Mouse (Mus musculus) midbrain, embryonic 12.5 days (tissue): ENCODE data around the gene Asb6. TPM values are rescaled to one million over a fixed set of nuclear protein-coding genes. Genes with fewer than 3 reads are reported as not detected.

ENCODE experiments used
- ATAC-seq: fragments of 200-750 bp; cut with Nextera tagmentation; 2 replicates; pipeline ENCODE4 v1.8.0; 2017; ENCODE audit warnings: low read depth, moderate TSS enrichment, moderate library complexity; ENCODE audit not compliant: low FRiP score
- H3K27ac ChIP-seq: fragments of 300-500 bp; sonication (generic); replicated peaks from 2 replicates; pipeline ENCODE4 v1.5.1; 2016; ENCODE audit warnings: mild to moderate bottlenecking
- H3K27me3 ChIP-seq: fragments of 300-500 bp; sonication (generic); 2 replicates; pipeline ENCODE4 v1.6.1; 2016; ENCODE audit warnings: mild to moderate bottlenecking
- H3K36me3 ChIP-seq: fragments of 300-500 bp; sonication (generic); 2 replicates; pipeline ENCODE4 v1.6.1; 2016
- H3K4me1 ChIP-seq: fragments of 300-500 bp; sonication (generic); 2 replicates; pipeline ENCODE4 v1.6.1; 2016
- H3K4me2 ChIP-seq: fragments of 300-500 bp; sonication (generic); replicated peaks from 2 replicates; pipeline ENCODE4 v1.6.1; 2016; ENCODE audit warnings: mild to moderate bottlenecking, moderate library complexity
- H3K4me3 ChIP-seq: fragments of 300-500 bp; sonication (generic); 2 replicates; pipeline ENCODE4 v1.5.1; 2016; ENCODE audit warnings: mild to moderate bottlenecking
- H3K9ac ChIP-seq: fragments of 300-500 bp; sonication (generic); replicated peaks from 2 replicates; pipeline ENCODE4 v1.6.1; 2016; ENCODE audit warnings: mild to moderate bottlenecking, moderate library complexity
- H3K9me3 ChIP-seq: fragments of 300-500 bp; sonication (generic); 2 replicates; pipeline ENCODE4 v1.6.1; 2016; ENCODE audit warnings: mild to moderate bottlenecking
- WGBS: fragments of 180-500 bp; shearing (Covaris S2); methylation state at CpG from one replicate; pipeline ENCODE4 v1.1.7; 2016; 5-methylcytosine and 5-hydroxymethylcytosine counted together
- polyA plus RNA-seq: library from polyadenylated mRNA; unstranded; fragments of >200 nt; fragmentation: Nextera tagmentation; extraction: Ambion mirVana; gene quantifications from 2 replicates; pipeline ENCODE4 v1.2.1, GENCODE M21; 2016

The Asb6 gene
- polyA plus RNA-seq, 1 experiment from 2014 or later, result 41.0 TPM

DNA sequence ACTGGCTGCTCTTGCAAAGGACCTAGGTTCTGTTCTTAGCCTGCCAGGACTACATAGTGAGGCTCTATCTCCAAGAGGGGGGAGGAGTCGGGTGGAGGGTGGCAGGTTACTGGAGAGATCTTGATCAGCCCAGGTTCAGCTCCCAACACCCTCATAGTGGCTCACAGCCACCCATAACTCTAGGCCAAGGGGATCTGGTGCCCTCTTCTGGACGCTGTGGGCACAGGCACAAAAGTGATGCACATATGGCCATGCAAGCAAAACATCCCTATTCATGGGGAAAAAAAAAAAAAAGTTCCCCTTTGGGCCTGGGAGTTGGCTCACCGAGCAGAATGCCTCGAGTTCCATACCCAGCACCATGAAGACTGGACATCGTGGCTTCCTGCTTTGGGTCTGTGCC is 818 bp downstream of the Asb6 start:
- Histone ChIP-seq H3K4me1 (peaks cover 16% of the 10 kb centered on the region), H3K4me2 (no peak overlapping the region), H3K9ac (no peak overlapping the region), H3K27me3 (no peaks in the 10 kb centered on the region), H3K9me3 (no peaks in the 10 kb centered on the region), H3K36me3 (peaks cover 22% of the 10 kb centered on the region), H3K27ac (no peak overlapping the region), H3K4me3 (no peak overlapping the region)
- no peak for ATAC-seq
- WGBS, result 39% methylated on average over 5 of the region's 5 CpGs

- H3K9ac ChIP-seq, result peak overlapping the region; percentile 88
- no peaks in the 10 kb centered on the region for H3K9me3 ChIP-seq
- H3K4me3 ChIP-seq, result peak overlapping the region; percentile 73
- WGBS, result under 1% methylated on average over 63 of the region's 63 CpGs
- H3K4me1 ChIP-seq, result peaks cover 19% of the 10 kb centered on the region
- no peaks in the 10 kb centered on the region for H3K27me3 ChIP-seq
- H3K4me2 ChIP-seq, result peak overlapping the region; percentile 93
- peaks cover 36% of the 10 kb centered on the region for H3K36me3 ChIP-seq
- 0 out of 2 replicates have a peak overlapping the region, but pooled peaks have one; percentile 40 for H3K27ac ChIP-seq
- peak; percentile 81 for ATAC-seq
Measured at GRCm38 (mm10) chr2:30827749-30828475, 2.2 kb downstream of the Asb6 start.

GRCm38 (mm10) chr2:30826825-30827748 is 3.0 kb downstream of the Asb6 start:
- Histone ChIP-seq H3K27ac (0 out of 2 replicates have a peak overlapping the region, but pooled peaks have one; percentile 40), H3K9ac (peak overlapping the region; percentile 88), H3K4me1 (peaks cover 23% of the 10 kb centered on the region), H3K27me3 (no peaks in the 10 kb centered on the region), H3K4me3 (peak overlapping the region; percentile 73), H3K36me3 (peaks cover 44% of the 10 kb centered on the region), H3K9me3 (no peaks in the 10 kb centered on the region), H3K4me2 (peak overlapping the region; percentile 93)
- 36% methylated on average over 26 of the region's 26 CpGs for WGBS
- ATAC-seq, result no peak

- Histone ChIP-seq H3K36me3 (peaks cover 79% of the 10 kb centered on the region), H3K27me3 (no peaks in the 10 kb centered on the region), H3K4me1 (peaks cover 23% of the 10 kb centered on the region), H3K4me3 (no peak overlapping the region), H3K4me2 (no peak overlapping the region), H3K9ac (0 out of 2 replicates have a peak overlapping the region, but pooled peaks have one; percentile 28), H3K27ac (peak overlapping the region; percentile 46; the same call in 1 of the 2 replicates), H3K9me3 (peaks cover 6% of the 10 kb centered on the region; the same call in 1 of the 2 replicates)
- 85% methylated on average over 13 of the region's 13 CpGs for WGBS
- ATAC-seq, result no peak
Measured at GRCm38 (mm10) chr2:30823385-30824153, 6.6 kb downstream of the Asb6 start.

DNA sequence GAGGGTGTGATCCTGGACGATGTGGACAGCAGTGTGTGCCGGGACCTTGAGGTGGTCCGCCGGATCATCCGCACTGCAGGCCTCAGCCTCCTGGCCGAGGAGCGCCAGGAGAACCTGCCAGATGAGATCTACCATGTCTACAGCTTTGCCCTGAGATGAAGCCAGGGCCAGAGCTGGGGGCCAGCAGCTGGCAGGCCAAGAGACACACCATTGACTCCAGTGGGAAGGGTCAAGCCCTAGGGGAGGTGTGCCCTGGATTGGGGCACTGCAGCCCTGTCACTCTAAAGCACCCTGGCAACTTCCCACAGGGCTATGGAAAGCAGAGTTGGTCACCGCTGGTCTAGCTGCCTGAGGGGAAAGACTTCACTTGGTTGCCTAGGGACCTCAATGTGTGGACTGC is 7.7 kb downstream of the Asb6 start:
- Histone ChIP-seq H3K9me3 (peaks cover 6% of the 10 kb centered on the region; the same call in 1 of the 2 replicates), H3K36me3 (peaks cover 83% of the 10 kb centered on the region), H3K9ac (no peak overlapping the region), H3K27ac (no peak overlapping the region), H3K27me3 (no peaks in the 10 kb centered on the region), H3K4me2 (no peak overlapping the region), H3K4me3 (no peak overlapping the region), H3K4me1 (peaks cover 21% of the 10 kb centered on the region)
- ATAC-seq, result no peak
- WGBS, result 91% methylated on average over 8 of the region's 8 CpGs

- Histone ChIP-seq H3K36me3 (peaks cover 86% of the 10 kb centered on the region), H3K27me3 (no peaks in the 10 kb centered on the region)
Measured at GRCm38 (mm10) chr2:30821073-30821472, 9.1 kb downstream of the Asb6 start.

DNA sequence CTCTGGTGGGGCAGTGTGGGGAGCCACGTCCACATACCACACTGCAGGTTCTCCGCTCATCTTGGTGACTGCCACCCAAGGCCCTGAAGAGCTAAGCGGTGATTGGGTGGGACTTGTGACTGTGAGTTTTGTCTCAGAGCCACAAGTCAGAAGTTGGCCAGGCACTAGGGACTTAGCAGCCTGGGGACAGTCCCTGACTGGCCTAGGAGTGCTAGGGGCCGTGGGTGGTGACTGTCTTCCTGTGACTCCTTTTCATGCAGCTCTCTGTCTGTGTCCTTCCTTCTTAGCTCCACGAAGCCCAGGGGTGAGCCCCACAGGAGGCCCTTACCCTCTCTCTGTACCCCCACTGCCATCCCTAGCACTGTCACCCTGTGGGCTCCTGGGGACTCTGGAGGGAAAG is 10.3 kb downstream of the Asb6 start:
- Histone ChIP-seq H3K27me3 (no peaks in the 10 kb centered on the region), H3K4me3 (no peak overlapping the region), H3K9ac (no peak overlapping the region), H3K27ac (no peak overlapping the region), H3K36me3 (peaks cover 86% of the 10 kb centered on the region), H3K4me2 (no peak overlapping the region), H3K9me3 (peaks cover 6% of the 10 kb centered on the region; the same call in 1 of the 2 replicates), H3K4me1 (peaks cover 7% of the 10 kb centered on the region; the same call in 1 of the 2 replicates)
- WGBS, result 97% methylated on average over 5 of the region's 5 CpGs
- ATAC-seq, result no peak

More at GRCm38 (mm10) chr2:30821073-30821472, 9.1 kb downstream of the Asb6 start:
- H3K9ac ChIP-seq, result no peak overlapping the region
- no peak overlapping the region for H3K4me2 ChIP-seq
- peaks cover 6% of the 10 kb centered on the region; the same call in 1 of the 2 replicates for H3K9me3 ChIP-seq
- ATAC-seq, result no peak
- H3K4me1 ChIP-seq, result peaks cover 7% of the 10 kb centered on the region; the same call in 1 of the 2 replicates
- no peak overlapping the region for H3K4me3 ChIP-seq
- H3K27ac ChIP-seq, result no peak overlapping the region
- WGBS, result 97% methylated on average over 3 of the region's 3 CpGs

- H3K9me3 ChIP-seq, result peaks cover 6% of the 10 kb centered on the region; the same call in 1 of the 2 replicates
- H3K4me1 ChIP-seq, result no peaks in the 10 kb centered on the region
- H3K4me2 ChIP-seq, result no peak overlapping the region
- 85% methylated on average over 1 of the region's 1 CpGs for WGBS
- no peak overlapping the region for H3K9ac ChIP-seq
- peaks cover 83% of the 10 kb centered on the region for H3K36me3 ChIP-seq
- no peaks in the 10 kb centered on the region for H3K27me3 ChIP-seq
- H3K4me3 ChIP-seq, result no peak overlapping the region
- ATAC-seq, result no peak
- no peak overlapping the region for H3K27ac ChIP-seq
Measured at GRCm38 (mm10) chr2:30816383-30816782, 13.8 kb downstream of the Asb6 start.

DNA sequence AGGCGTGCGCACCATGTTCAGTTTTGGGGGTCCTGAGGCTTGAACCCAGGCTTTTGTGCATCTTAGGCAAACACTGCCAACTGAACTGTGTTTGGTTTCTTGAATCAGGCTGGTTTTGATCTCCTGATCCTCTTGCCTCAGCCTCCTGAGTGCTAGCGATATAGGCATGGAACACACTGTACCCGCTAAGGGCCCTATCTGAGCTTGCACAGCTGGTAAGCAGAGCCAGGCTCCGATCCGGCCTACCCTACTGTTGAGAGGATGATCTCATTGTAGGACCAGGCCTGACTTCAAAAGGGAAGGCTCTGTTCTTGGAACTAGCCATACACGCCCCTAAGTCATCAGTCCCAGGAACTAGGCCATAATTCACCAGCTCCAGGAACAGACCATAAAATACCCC is 19.6 kb downstream of the Asb6 start:
- Histone ChIP-seq H3K4me3 (no peak overlapping the region), H3K27ac (no peak overlapping the region), H3K4me2 (0 out of 2 replicates have a peak overlapping the region, but pooled peaks have one; percentile 7), H3K4me1 (peaks cover 24% of the 10 kb centered on the region), H3K9ac (no peak overlapping the region), H3K9me3 (no peaks in the 10 kb centered on the region), H3K36me3 (peaks cover 39% of the 10 kb centered on the region), H3K27me3 (0 out of 2 replicates have a peak, but pooled peaks cover 4% of the 10 kb centered on the region)
- 93% methylated on average over 7 of the region's 7 CpGs for WGBS
- ATAC-seq, result no peak

GRCm38 (mm10) chr2:30809503-30809902 is 20.6 kb downstream of the Asb6 start:
- WGBS, result 85% methylated on average over 5 of the region's 5 CpGs
- Histone ChIP-seq H3K4me3 (peak overlapping the region; percentile 10; the same call in 1 of the 2 replicates), H3K36me3 (peaks cover 28% of the 10 kb centered on the region), H3K9ac (no peak overlapping the region), H3K9me3 (no peaks in the 10 kb centered on the region), H3K27me3 (peaks cover 8% of the 10 kb centered on the region; the same call in 1 of the 2 replicates), H3K27ac (no peak overlapping the region), H3K4me2 (peak overlapping the region; percentile 40), H3K4me1 (peaks cover 24% of the 10 kb centered on the region)
- ATAC-seq, result no peak

DNA sequence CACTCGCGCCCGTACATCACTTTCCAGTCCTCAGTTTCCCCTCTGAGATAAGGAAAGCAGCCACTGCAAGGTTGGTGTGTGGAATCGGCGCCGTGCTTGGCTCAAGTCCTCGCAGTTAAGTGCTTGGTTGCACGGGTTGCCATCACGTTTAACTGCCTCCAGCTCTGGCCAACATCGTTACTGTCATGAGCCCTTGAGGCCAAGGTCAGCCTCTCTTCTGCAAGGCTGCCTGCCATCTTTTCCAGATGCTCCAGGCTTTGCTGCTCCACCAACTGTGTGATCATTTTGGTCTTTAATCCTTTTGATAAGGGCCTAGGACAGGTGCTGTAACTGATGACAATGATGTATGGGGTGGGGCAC is 21.9 kb downstream of the Asb6 start:
- no peaks in the 10 kb centered on the region for H3K9me3 ChIP-seq
- H3K36me3 ChIP-seq, result peaks cover 16% of the 10 kb centered on the region
- 6% methylated on average over 10 of the region's 10 CpGs for WGBS
- peak overlapping the region; percentile 91 for H3K4me2 ChIP-seq
- H3K27ac ChIP-seq, result peak overlapping the region; percentile 62
- no peak; the same call in 1 of the 2 replicates for ATAC-seq
- H3K9ac ChIP-seq, result peak overlapping the region; percentile 79
- H3K4me3 ChIP-seq, result peak overlapping the region; percentile 61
- H3K4me1 ChIP-seq, result peaks cover 24% of the 10 kb centered on the region
- peaks cover 18% of the 10 kb centered on the region for H3K27me3 ChIP-seq
